Mouse (Mus musculus): ENCODE measurements around the gene G6pdx.
A peak's percentile ranks its signal among the peaks of the same experiment; 100 is the strongest.

- TF ChIP-seq POLR2A (IDR thresholded peaks at IDR 0.05; ENCODE audit: borderline replicate concordance, extremely low read depth, low read depth, low read length) (no peak), CTCF (IDR thresholded peaks at IDR 0.05; ENCODE audit: insufficient read depth, low read length) (0 out of 2 replicates have a peak, but pooled peaks have one; percentile 2)
Observed at GRCm38 (mm10) chrX:74452773-74453172, 23.8 kb upstream of the G6pdx start.

Measured in lung, adult 2 months (tissue).